Mouse (Mus musculus): ENCODE data around the gene Nfxl1.
"Not testable (repeated sequence)": the region's sequence is repeated elsewhere in the genome, so short reads cannot be mapped to it uniquely, and the experiment has no call there.

Gene Nfxl1

DNA sequence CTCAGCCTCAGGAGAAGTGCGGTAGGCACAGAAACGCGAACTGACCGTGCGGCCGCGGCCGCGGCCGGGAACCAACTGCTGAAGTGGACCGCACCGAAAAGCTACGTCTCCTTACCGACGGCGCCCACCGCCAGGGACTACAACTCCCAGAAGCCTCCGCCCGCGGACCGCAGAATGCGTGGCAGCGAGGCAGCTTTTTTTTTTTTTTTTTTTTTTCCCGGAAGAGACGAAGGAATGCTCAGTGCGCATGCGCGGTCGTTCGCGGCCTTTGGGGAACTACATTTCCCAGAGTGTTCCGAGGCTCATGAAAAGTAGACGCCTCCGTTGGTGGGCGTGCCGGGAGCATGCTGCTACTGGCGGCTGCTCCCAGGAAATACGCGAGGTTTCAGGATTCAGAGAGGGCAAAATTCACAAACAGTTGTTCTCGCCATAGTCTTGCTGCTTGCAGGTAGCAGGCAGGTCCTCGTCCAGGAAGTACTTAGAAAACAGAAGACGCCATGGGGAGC is at the start of gene Nfxl1:
Gene Nfxl1 (minus strand): TSS at position 141 of the 506 bp plus-strand sequence.
- peak; percentile 96 to 99 for DNase-seq

DNA sequence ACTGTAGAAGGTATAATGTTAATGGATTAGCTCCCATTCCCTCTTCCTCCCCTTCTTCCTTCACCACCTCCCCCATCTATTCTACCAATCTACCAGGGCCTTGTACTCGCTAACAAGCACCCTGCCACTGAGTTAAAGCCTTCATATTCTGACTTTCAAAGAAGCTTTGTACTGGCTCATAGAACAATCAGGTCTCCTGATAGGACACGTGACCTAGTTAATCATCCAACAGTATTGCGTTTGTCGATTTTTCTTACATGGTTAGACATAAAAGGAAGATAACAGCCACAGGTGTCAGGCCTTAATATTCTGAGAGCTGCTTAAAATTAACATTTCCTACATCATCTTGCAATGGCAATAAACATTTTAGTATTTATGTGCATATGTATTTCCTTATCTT is 43.7 kb upstream of the Nfxl1 start:
- no peak for DNase-seq

DNA sequence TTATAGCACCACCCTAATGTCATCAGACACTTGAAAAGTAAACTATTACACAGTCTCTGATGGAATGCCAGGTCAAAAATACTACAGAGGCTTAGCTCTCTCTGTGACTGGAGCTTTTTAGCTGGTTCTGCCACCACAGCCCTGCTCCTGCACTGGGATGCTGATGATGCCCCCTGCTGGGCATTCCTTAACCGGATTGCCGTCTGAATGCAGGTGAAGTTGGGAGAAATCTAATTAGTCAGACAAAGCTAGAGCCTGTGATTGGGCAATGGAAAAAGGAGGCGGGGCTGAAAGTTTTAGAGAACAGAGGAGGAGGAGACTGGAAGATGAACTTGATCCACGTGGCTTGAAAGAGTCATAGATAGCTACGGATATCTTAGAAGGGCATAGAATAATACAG is 41.5 kb upstream of the Nfxl1 start:
- peak in 1 of 2 experiments; percentile 41 for DNase-seq

DNA sequence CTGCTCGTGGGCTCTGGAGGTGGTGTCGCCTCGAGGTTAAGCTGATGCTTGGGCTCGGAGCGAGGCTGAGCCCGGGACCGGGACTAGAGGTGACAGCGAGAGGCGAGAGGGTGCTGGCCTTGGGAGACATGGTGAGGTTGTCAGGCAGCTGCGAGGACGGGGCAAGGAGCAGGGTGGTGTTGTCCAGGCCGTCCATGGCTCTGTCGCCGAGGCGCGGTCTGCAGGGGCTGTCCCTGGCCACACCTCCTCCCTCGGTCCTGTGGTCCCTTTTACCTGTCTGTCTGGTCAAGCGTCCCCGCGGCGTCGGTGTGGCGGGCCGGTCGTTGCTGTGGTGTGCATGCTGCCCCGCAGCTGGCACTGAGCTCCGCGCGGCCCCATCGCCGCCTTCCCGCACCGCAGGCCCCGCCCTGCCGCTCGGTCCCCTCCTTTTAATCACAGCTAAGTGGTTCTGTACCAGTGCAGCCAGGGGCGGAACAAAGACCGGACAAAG is 27.8 kb upstream of the Nfxl1 start, which contains the start of gene Gm5868:
Gene Gm5868 (minus strand): TSS at position 360 of the 490 bp plus-strand sequence.
- peak in 1 of 2 experiments; percentile 4 for DNase-seq

DNA sequence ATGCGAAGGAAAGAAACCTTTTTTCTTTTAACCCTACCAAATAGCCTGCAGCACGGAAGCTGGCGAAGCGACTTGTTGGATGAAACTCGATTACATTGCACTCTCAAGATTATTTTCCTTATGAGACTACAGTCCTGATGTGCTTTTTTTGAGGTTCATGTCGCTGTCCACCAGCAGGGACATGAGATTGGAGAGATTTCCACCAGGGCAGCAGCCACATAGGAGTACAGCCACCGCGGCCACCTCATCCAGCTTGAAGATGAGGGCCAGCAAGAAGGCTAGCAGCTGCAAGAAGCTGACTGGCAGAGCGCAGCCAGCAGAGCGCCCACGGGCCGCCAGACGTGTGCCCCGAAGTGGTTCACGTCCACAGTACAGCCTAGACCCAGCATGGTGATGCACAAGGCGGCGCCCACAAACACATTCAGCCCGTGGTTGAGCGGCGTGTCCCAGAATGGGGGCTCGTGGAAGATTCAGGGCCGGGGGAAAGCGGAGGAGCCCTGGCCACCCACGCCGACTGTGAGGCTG is 27.2 kb upstream of the Nfxl1 start:
- DNase-seq = not testable (repeated sequence)

DNA sequence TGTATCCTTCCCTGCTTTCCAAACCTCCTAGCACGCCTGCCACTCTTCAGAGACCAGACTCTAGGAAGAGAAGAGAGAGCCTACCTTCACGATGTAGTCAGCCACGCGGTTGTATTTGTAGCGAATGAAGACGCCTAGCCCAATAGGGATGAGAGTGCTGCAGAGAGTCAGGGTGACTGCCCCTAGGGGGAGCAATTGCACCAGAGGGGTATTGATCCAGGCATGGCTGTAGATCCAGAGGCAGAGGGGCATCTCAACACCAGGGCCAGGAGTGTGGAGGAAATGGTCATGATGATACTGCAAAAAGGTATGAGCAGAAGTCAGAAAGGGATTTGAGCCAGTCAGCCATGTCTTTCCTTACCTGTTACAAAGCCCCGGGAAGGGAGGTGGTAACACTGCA is 26.6 kb upstream of the Nfxl1 start:
- not testable (repeated sequence) for DNase-seq

DNA sequence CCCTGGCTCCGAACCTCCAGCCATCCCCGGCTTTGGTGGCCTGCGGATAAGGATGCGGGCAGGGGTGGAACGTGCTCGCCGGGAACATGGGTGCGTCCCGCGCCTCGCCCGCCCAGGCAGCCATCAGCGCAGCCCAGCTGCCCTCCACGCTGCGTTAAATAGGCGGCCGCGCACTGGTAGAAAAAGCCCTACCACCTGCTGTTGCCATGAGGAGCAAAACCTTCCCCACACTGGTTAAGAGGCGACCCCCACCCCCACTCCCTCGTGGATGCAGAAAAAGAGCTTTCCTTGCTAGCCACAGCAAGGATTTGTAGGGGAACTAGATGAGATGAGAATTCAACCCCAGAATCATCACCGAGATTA is 21.5 kb upstream of the Nfxl1 start, which contains the start of gene Zar1:
Gene Zar1 (minus strand): TSS at position 285 of the 363 bp plus-strand sequence.
- not testable (repeated sequence) for DNase-seq

DNA sequence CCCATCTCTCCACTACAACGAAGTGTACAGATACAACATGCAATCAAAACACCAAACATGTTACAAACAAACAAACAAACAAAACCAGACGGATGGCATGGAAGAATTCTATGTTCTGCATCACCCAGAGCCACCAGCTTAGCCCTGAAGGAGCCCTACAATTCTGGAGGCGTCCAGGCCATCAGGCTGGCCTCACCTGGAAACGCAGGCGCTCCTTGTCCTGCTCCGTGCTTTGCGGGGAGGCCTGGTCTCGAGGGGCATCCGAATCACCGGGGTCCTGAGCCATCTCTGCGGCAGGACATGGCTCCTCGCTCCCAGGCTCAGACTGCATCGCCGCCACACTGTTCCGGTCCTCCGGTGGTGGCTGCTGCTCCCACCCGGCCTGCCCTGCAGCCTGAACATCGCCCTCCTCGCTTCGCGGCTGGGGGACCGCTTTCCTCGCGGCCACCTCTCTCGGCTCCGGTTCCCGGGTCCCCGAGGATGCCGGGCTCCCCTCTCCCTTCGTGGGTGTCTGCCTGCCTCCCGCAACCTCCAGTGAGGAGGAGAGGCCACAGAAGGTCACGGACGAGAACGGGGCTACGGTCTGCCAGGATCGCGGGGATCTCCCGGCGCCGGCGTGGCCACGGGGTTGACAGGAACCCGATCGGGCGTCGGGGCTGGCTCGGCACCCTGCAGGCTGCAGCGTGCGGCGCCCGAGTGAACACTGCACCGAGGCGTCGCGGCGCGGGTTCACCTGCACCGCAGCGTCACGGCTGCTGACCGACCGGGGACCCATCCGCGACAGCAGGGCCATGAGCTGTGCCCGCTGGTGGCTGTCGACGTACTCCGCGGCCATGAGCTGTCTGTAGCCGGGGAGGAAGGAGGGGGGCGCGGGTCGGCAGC is 20.8 kb upstream of the Nfxl1 start:
- DNase-seq = peak; percentile 15 to 18

DNA sequence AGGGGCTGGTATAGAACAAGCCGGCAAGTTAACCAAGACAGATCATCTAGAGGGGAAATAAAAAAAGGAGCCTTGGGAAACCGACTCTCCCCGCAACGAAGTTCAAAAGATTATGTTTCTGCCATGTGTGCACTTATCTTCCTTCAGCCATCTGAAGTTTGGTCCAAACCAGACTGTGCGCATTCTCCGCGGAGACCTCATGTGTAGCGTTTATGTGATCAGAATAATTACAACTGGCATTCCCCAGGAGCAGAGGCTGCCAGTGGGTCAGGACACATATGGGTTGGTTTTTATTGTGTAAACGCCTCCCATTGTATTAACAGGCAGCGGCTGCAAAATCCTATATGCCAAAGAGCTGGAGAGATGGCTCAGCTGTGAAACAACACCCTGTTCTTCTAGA is 20.1 kb upstream of the Nfxl1 start:
- DNase-seq = not testable (repeated sequence)

DNA sequence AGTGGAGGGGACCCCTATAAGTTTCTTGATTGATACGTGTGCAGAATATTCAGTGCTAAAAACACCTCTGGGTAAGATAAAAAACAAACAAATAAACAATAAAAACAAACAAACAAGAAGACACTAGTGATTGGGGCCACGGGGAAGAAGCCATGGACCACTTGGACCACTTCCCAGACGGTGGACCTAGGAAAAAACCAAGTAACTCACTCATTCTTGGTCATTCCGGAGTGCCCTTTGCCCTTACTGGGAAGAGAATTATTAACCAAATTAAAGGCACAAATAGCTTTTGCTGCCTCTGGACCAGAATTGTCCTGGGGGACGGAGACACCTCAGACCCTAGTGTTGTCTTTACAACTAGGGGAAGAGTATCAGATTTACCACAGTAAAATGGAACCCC is 6.1 kb upstream of the Nfxl1 start:
- DNase-seq = no peak

DNA sequence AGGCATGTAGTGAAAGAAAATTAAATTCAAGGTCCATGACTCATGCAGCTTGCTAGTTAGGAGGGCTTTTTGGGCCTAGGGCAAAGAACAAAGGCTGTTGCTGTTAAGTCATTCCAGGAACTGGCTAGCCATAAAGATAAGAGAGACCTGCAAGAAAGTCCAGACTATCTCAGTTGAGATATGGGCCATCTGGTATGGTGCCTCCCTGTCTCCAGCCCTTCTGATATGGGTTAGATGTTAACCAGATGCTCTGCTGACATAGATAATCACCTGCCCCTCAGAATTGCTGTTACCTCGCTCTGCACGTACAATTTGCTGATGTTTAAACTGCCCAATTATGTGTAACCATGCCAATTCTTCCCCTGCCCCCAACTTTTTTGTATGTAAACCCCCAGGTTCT is 3.7 kb upstream of the Nfxl1 start:
- not testable (repeated sequence) for DNase-seq

DNA sequence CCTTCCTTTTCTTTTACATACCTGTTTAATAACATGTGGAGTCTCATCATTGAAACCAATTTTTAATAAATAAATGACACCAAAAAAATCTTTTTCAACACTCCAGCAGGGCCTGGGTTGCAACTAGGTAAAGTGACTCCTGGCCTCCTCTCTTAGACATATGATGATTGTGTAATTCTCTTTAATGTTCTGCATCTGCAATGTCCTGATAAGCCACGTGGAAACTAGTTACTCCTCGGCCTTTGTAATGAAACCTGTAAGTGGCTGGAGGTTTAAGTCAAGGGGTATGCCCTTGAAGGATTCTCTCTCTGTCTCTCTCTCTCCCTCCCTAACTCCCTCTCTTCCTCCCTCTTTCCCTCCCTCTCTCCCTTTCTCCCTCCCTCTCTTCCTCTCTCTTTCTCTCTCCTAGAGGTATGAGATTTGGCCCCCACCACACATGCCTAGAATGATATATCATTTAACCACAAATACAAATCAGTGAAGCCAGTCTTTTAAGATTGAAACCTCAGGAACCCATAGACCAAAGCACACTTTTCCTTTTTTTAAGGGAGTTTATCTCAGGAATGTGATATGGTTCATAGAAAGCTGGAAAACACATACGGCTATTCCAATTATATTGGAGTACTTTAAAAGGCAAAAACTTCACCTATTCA is 1.6 kb upstream of the Nfxl1 start:
- no peak for DNase-seq

DNA sequence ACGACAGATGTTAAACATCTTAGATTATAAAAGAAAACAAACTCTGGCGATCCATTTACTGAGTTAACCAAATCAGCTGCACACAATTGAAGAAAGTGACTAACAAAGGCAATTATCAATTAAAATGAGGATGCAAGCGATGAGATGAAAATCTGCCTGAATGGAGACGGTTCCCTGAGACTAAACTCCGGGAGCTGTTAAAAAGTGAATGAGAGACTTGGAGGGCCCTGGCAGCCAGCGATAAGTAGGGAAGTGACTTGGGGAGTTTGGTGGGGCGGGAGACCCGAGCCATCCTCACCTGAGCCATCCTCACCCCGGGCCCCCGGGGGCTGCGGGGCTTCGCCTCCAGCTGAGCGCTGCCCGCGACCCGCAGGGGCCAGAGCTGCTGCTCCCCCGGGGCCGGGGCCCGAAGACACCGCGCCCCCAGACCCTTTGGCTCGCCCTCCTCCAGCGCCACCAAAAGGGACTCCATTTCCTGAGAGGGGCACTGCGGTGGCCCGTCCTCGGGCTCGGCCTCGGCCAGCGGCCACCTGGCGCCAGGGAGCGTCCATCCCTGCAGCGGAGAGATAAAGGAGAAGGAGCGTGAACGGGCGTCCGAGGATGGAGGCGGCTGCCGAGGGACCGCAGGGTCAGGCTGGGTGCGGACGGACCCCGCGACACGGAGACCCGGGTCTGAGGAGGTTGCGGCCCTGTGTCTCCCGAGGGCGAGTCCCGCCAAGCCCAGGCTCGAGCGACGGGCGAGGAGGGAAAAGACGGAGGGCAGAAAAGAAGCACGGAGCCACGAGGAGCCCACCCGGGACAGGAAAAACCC is 563 bp downstream of the Nfxl1 start:
- DNase-seq = no peak

DNA sequence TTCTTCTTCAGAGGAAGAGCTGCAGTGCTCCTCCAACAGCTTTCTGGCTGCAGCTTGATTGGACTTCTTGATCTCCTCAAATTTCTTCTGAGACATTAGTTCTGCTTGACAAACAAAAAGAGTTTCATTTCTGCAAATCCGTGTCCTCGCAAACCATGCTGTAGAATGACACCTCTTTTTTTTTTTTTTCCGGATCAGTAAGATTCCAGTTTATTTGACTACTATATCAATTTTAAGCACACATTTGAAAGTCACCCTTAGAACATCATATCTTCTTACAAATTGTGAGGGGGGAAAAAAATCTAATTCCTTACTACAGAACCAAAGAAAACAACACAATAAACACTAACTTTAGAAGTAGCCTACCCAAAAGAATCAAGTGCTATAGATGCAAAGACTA is 3.2 kb downstream of the Nfxl1 start:
- no peak for DNase-seq

DNA sequence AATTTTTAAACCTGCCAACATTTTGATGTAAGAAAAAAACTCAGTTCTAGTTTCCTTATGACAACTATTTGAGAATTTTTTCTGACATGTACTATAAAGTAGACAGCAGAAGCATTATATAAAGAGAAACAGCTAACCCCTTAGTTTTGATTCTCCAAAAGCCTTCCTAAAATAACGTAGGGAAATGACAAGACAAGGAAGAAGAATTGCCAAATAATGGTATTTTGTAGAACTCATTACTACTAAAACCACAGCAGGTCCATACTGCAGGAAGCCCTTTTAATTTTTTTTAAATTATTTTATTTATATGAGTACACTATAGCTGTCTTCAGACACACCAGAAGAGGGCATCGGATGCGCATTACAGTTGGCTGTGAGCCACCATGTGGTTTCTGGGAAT is 8.3 kb downstream of the Nfxl1 start:
- DNase-seq = no peak

DNA sequence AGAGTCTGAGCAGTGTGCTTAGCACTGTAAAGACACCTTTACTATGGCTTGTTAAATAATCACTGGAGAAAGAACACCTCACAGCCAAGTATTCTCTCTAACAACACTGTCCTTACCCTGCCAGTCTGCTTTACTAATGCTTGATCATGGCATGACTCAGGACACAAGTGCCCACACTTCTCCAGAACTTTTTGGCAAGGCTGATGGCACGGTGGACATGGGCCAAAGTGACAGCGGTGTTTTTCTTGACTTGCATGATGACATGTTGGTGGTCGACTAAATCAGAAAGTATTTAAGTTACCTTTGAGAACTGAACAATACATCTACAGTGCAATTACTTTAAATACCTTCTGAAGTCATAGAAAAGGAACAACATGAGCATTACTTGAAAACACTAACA is 30.6 kb downstream of the Nfxl1 start:
- DNase-seq = no peak

DNA sequence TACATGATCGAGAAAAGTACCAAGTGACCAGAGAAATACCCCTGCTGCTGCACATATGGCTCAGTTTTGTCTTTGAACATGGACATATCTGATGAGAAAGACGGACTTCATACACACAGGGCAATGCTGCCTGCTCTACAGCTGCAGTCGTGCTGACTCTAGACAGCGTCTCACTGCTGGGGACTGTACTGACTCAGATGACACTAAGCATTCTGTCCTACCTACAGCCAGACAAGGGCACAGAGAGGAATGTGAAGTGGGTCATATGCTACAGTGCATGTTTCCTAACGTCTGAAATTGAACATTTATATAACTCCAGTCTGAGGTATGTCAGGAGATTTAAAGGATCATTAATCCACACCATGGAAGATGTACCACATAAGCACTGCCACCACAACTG is 45.7 kb downstream of the Nfxl1 start:
- DNase-seq = no peak

DNA sequence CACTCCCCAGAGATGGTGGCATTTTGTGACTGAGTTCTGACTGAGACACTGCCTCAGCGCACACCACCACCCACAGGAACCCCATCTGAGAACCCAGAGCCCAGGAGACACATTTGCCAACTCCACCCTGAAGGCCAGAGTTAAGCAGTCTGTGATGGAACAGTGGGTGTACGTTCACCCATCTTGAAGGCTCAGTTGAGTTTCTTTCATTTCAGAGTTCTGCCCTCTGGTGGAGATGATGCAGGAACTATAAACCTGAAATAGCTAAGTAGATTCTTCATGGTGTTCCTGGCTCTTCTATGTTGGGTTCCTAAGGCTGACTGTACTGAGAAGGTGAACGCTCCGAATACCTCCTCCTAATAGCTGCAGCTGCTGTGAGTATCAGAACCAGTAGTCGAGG is 53.7 kb downstream of the Nfxl1 start:
- DNase-seq = no peak

DNA sequence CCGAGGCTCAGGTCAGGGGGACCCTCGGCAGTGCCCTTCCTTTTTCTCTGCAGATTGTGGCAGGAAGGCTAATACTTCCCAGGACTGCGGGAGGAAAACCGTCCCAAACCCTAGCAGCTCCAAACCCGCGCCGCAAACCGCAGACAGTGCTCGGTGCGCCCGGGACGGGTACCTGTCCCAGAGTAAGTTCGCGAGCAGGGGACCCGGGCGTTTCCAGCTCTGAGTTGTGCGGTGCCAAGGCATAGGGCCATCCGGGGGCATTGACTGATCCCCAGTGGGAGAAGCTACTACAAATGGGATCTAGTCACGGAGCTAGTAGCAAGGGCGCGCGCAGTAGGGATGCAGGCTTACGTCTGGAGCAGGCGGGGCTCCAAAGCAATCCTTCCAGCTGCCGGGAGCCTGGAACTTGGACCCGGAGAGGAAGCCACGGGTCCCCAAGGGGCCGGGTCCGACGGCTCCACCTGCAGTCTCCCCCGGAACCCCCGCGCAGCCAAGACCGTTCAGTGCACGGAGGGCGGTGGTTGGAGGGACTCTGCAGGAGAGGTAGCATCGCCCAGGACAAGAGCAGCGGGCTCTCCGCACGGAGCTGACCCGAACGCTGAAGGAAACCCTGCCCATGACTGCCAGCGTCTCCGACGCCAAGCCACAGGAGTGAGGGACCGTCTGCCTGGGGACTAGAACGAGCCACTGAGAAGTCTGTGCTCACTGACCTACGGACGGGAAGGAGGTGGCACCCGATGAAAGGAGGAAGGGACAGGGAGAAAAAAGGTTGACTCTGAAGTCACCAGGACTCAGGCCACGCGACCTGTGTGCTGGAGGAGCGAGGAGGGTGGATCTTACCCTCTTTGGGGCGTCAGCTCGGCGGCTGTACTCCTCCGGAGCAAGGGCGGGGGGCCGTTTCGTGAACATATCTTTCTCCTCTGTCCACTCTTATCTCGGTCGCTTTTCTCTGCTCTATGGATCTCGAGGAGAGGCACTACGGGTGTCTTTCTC is 55.7 kb downstream of the Nfxl1 start, which contains the start of gene Corin:
Gene Corin (minus strand): TSS at position 943 of the 993 bp plus-strand sequence.
- DNase-seq = peak in 1 of 2 experiments; percentile 7

DNA sequence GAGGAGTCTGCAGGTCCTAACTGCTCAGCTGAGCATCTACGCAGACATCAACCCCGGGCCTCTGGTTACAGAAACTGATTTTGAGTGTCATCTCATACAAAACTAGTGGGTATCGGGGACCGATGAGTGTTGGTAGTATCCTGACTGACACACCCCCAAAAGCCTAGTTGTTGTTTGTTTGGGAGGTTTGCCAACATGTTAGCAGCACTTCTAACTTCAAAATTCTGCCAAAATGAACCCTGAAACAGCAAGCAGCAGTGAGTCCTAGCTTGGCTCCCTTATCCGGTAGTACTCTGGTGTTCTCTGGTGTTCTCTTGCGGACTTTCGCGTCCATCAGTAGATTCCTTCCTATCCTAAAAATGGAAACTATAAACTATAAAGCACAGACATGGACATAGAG is 56.7 kb downstream of the Nfxl1 start:
- no peak for DNase-seq

DNA sequence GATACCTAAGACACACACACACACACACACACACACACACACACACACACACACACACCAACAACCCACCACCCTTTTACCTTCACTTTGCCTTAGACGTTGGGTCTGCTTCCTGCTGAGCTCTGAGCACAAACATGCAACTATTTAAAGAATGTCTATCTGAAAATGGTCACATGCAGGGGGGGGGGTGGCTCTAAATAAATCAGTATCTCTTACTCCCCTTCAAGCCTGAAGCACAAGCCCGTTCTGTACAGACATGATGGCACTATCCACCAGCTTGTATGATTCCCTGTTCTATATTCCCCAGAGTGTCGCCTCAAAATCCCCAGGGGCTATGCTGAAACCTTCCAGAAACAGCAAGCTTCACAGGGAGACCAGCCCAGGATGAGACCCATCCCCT is 57.7 kb downstream of the Nfxl1 start:
- no peak for DNase-seq
